Mouse (Mus musculus) intestine, embryonic 14.5 days (tissue): ENCODE measurements around the gene Syt15. TPM values are rescaled to one million over a fixed set of nuclear protein-coding genes. Genes with fewer than 3 reads are reported as not detected.

ENCODE experiments used
- ATAC-seq: fragments of 200-750 bp; cut with Nextera tagmentation; replicated peaks from 2 replicates; pipeline ENCODE4 v1.8.0; 2017; ENCODE audit warnings: low read depth, moderate number of reproducible peaks, moderate TSS enrichment, moderate library complexity; ENCODE audit not compliant: low FRiP score, low TSS enrichment
- DNase-seq: peaks from one replicate; pipeline ENCODE4 v3.0.0-alpha.2; 2018; ENCODE audit warnings: low spot score
- H3K27ac ChIP-seq: fragments of 300-500 bp; sonication (generic); 2 replicates; pipeline ENCODE4 v1.5.1; 2014; ENCODE audit warnings: low read depth, mild to moderate bottlenecking, control low read depth
- H3K27me3 ChIP-seq: fragments of 300-500 bp; sonication (generic); replicated peaks from 2 replicates; pipeline ENCODE4 v1.6.1; 2014; ENCODE audit warnings: low read length, control low read depth; ENCODE audit not compliant: control insufficient read depth, insufficient read depth
- H3K36me3 ChIP-seq: fragments of 300-500 bp; sonication (generic); 2 replicates; pipeline ENCODE4 v1.6.1; 2014; ENCODE audit warnings: low read length, control low read depth; ENCODE audit not compliant: control insufficient read depth, insufficient read depth
- H3K4me1 ChIP-seq: fragments of 300-500 bp; sonication (generic); replicated peaks from 2 replicates; pipeline ENCODE4 v1.6.1; 2014; ENCODE audit warnings: low read length, control low read depth, mixed read lengths; ENCODE audit not compliant: control insufficient read depth, insufficient read depth
- H3K4me2 ChIP-seq: fragments of 300-500 bp; sonication (generic); 2 replicates; pipeline ENCODE4 v1.6.1; 2014; ENCODE audit warnings: low read length
- H3K4me3 ChIP-seq: fragments of 300-500 bp; sonication (generic); 2 replicates; pipeline ENCODE4 v1.5.1; 2014; ENCODE audit warnings: low read depth, low read length, control low read depth, mixed read lengths
- H3K9ac ChIP-seq: fragments of 300-500 bp; sonication (generic); 2 replicates; pipeline ENCODE4 v1.6.1; 2014; ENCODE audit warnings: mild to moderate bottlenecking, low read length
- H3K9me3 ChIP-seq: fragments of 300-500 bp; sonication (generic); 2 replicates; pipeline ENCODE4 v1.6.1; 2016; ENCODE audit warnings: low read length, control low read depth; ENCODE audit not compliant: control insufficient read depth
- WGBS: fragments of 180-500 bp; shearing (Covaris S2); extraction: QIAGEN DNeasy Blood & Tissue Kit; methylation state at CpG from one replicate; pipeline ENCODE4 v1.1.7; 2014; 5-methylcytosine and 5-hydroxymethylcytosine counted together
- polyA plus RNA-seq: library from polyadenylated mRNA; unstranded; fragments of >200 nt; fragmentation: Nextera tagmentation; extraction: Ambion mirVana; gene quantifications from 2 replicates; pipeline ENCODE4 v1.2.1, GENCODE M21; 2014

Syt15 gene
- polyA plus RNA-seq, 1 experiment from 2014 or later: 0.54 TPM

DNA sequence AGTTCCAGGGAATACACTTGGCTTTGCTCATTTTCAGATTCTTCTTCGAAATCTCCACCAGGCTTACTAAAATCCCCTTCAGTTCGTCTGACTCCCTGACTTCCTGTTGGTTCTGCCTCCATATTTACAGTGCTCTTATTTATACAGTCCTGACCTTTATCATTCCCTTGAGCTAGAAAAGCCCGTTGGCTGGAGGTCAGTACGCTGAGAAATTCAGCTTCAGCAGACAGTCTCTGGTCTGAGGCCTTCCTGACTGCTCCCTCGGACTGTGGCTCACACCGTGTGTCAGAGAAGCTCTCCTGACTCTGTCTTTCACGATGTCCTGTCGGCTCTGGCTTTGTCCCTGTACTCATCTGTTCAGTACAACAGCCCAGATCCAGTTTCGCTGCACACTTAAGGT lies 48.7 kb downstream of the Syt15 start:
- Histone ChIP-seq H3K4me2 (no peak overlapping the region), H3K36me3 (no peaks in the 10 kb centered on the region), H3K4me1 (no peaks in the 10 kb centered on the region), H3K9me3 (no peaks in the 10 kb centered on the region), H3K4me3 (no peak overlapping the region), H3K27me3 (no peaks in the 10 kb centered on the region), H3K9ac (no peak overlapping the region), H3K27ac (no peak overlapping the region)
- DNase-seq: no peak
- 43% methylated on average over 9 of the region's 9 CpGs for WGBS
- ATAC-seq: no peak

DNA sequence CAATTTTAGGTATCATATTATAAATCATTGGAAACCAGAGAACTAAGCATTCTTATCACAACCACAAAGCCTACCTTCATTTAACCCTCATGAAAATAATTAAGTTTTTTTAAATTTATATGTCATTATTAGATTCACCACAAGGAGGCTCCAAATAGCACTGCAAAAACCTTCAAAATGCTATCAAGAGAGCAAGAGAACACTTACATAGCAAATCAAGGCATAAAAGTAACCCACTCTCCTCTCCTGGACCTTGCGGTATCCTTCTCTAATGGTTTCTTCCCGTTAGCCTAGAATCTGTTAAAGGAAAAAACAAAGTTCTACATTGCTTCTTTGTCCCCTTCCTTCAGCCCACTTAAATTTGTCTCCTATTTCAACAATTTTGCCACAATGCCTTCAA lies 53.9 kb downstream of the Syt15 start:
- no peaks in the 10 kb centered on the region for H3K36me3 ChIP-seq
- no peak for DNase-seq
- no peak for ATAC-seq
- H3K9ac ChIP-seq: no peak overlapping the region
- H3K4me3 ChIP-seq: no peak overlapping the region
- H3K27ac ChIP-seq: no peak overlapping the region
- WGBS: 58% methylated on average over 2 of the region's 2 CpGs
- H3K27me3 ChIP-seq: no peaks in the 10 kb centered on the region
- H3K4me1 ChIP-seq: no peaks in the 10 kb centered on the region
- H3K4me2 ChIP-seq: no peak overlapping the region
- H3K9me3 ChIP-seq: no peaks in the 10 kb centered on the region

DNA sequence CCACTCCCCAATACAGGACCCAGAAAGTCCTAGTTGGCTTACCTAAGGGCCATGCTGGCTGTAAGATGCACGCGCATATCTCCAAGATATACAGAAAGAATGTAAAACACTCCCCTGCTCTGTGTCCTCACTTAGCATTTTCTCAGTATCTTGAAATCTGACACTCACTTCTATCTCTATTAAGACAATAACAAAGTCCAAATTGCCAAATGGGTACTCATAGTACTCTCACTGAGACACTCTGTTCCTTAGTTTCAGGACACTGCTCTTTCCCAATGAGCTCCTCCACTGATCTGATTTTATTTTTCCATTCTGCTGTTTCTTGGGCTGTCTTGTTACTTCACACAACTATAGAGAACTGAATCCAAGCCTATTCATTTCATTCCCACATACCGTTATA lies 54.7 kb downstream of the Syt15 start:
- no peak overlapping the region for H3K4me2 ChIP-seq

DNA sequence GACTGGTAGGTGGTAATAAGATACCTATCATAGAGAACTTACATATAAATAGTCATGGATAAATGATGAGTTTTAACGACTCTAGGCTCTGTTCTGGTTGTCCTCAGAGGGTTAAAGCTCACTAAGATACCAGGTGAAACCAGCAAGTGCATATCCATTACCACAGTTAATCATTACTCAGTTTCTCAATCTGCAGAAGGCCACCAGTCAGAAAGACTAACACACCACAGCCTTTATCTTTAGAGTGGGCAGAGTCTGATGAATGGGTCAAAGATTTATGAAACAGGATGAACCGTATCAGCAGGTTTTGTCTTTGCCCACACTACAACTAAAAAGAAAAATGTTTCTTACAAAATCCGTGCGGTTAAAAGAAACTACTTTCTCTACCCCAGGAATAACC lies 55.8 kb downstream of the Syt15 start:
- no peak overlapping the region for H3K4me3 ChIP-seq
- no peak overlapping the region for H3K4me2 ChIP-seq
- H3K9ac ChIP-seq: no peak overlapping the region
- DNase-seq (no peak), ATAC-seq (no peak)
- H3K36me3 ChIP-seq: no peaks in the 10 kb centered on the region
- 69% methylated on average over 4 of the region's 4 CpGs for WGBS
- H3K4me1 ChIP-seq: no peaks in the 10 kb centered on the region
- no peak overlapping the region for H3K27ac ChIP-seq
- H3K9me3 ChIP-seq: no peaks in the 10 kb centered on the region
- no peaks in the 10 kb centered on the region for H3K27me3 ChIP-seq

More for the DNA sequence above, 54.7 kb downstream of the Syt15 start:
- no peaks in the 10 kb centered on the region for H3K36me3 ChIP-seq
- ATAC-seq: no peak
- 88% methylated on average over 3 of the region's 3 CpGs for WGBS
- no peak for DNase-seq
- no peak overlapping the region for H3K9ac ChIP-seq
- no peaks in the 10 kb centered on the region for H3K9me3 ChIP-seq
- H3K4me1 ChIP-seq: no peaks in the 10 kb centered on the region
- no peak overlapping the region for H3K27ac ChIP-seq
- no peak overlapping the region for H3K4me3 ChIP-seq
- no peaks in the 10 kb centered on the region for H3K27me3 ChIP-seq

DNA sequence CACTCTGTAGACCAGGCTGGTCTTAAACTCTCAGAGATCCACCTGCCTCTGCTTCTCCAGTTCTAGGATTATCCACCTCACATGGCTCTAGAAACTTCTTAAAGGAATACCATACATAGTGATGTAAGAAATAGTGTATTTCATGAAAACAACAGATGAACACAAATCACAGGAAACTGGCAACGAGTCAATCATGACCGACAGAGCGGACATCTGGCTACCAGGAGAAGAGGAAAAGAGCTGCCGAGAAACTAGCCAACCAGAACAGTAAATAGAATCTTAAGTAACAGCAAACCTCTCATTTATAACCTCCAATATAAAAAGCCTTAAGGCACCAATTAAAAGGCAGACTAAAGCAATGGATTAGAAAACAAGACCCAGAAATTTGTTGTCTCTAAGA lies 60.3 kb downstream of the Syt15 start:
- Histone ChIP-seq H3K4me1 (no peaks in the 10 kb centered on the region), H3K27me3 (no peaks in the 10 kb centered on the region), H3K4me3 (no peak overlapping the region), H3K36me3 (no peaks in the 10 kb centered on the region), H3K9ac (no peak overlapping the region), H3K9me3 (no peaks in the 10 kb centered on the region), H3K4me2 (no peak overlapping the region), H3K27ac (no peak overlapping the region)
- ATAC-seq (no peak), DNase-seq (no peak)
- 87% methylated on average over 4 of the region's 4 CpGs for WGBS

Other genes starting within 250 kb of the Syt15 start
- 0.50 and 0.60 TPM in 2 replicates for gene Zfp488, start 240.8 kb upstream of the Syt15 start, polyA plus RNA-seq
- not detected in 2 replicates for gene Gm30083, start 204.4 kb upstream of the Syt15 start, polyA plus RNA-seq
- gene Gm5460, start 202.8 kb upstream of the Syt15 start, polyA plus RNA-seq: not detected in 2 replicates
- gene Antxrl, start 166.9 kb upstream of the Syt15 start, polyA plus RNA-seq: not detected in 2 replicates
- 0.67 and 1.1 TPM in 2 replicates for gene Anxa8, start 133.6 kb upstream of the Syt15 start, polyA plus RNA-seq
- gene A630023A22Rik, start 116.8 kb upstream of the Syt15 start, polyA plus RNA-seq: 0.89 and 1.3 TPM in 2 replicates
- 0.14 and 0.48 TPM in 2 replicates for gene Npy4r, start 67.1 kb upstream of the Syt15 start, polyA plus RNA-seq
- gene Gprin2, start 17.9 kb upstream of the Syt15 start, polyA plus RNA-seq: 0.39 TPM in 2 replicates
- 9.5 and 11.0 TPM in 2 replicates for gene Shld2, start 90.9 kb downstream of the Syt15 start, polyA plus RNA-seq
- gene Glud1, start 91.1 kb downstream of the Syt15 start, polyA plus RNA-seq: 100 and 104 TPM in 2 replicates
- not detected in 2 replicates for gene Fam25c, start 135.8 kb downstream of the Syt15 start, polyA plus RNA-seq
- gene Sncg, start 155.2 kb downstream of the Syt15 start, polyA plus RNA-seq: 45.5 and 49.5 TPM in 2 replicates
- gene Mmrn2, start 155.9 kb downstream of the Syt15 start, polyA plus RNA-seq: 8.1 and 8.2 TPM in 2 replicates